Mouse (Mus musculus) heart, embryonic 16.5 days (tissue): ENCODE measurements around the gene Capn1. TPM values are rescaled to one million over a fixed set of nuclear protein-coding genes. Genes with fewer than 3 reads are reported as not detected.

Source experiments
- ATAC-seq: fragments of 200-750 bp; cut with Nextera tagmentation; replicated peaks from 2 replicates; pipeline ENCODE4 v1.8.0; 2017; ENCODE audit warnings: moderate number of reproducible peaks; ENCODE audit not compliant: insufficient read depth, low FRiP score; ENCODE audit errors: extremely low read depth
- H3K27ac ChIP-seq: fragments of 300-500 bp; sonication (generic); 2 replicates; pipeline ENCODE4 v1.5.1; 2014; ENCODE audit warnings: mild to moderate bottlenecking, low read length, control low read depth, moderate library complexity
- H3K27me3 ChIP-seq: fragments of 300-500 bp; sonication (generic); 2 replicates; pipeline ENCODE4 v1.6.1; 2014; ENCODE audit warnings: low read length, mixed read lengths; ENCODE audit not compliant: control insufficient read depth, insufficient read depth
- H3K36me3 ChIP-seq: fragments of 300-500 bp; sonication (generic); 2 replicates; pipeline ENCODE4 v1.6.1; 2014; ENCODE audit not compliant: control insufficient read depth, insufficient read depth
- H3K4me1 ChIP-seq: fragments of 300-500 bp; sonication (generic); 2 replicates; pipeline ENCODE4 v1.6.1; 2014; ENCODE audit warnings: low read length, mixed read lengths; ENCODE audit not compliant: control insufficient read depth, insufficient read depth
- H3K4me2 ChIP-seq: fragments of 300-500 bp; sonication (generic); 2 replicates; pipeline ENCODE4 v1.6.1; 2014; ENCODE audit warnings: low read depth, mild to moderate bottlenecking, control low read depth, low read length
- H3K4me3 ChIP-seq: fragments of 300-500 bp; sonication (generic); 2 replicates; pipeline ENCODE4 v1.5.1; 2014; ENCODE audit warnings: mild to moderate bottlenecking, control low read depth, low read length
- H3K9ac ChIP-seq: fragments of 300-500 bp; sonication (generic); 2 replicates; pipeline ENCODE4 v1.6.1; 2014; ENCODE audit warnings: low read length, control low read depth
- H3K9me3 ChIP-seq: fragments of 300-500 bp; sonication (generic); replicated peaks from 2 replicates; pipeline ENCODE4 v1.6.1; 2016; ENCODE audit warnings: low read length; ENCODE audit not compliant: control insufficient read depth
- WGBS: fragments of 180-500 bp; shearing (Covaris S2); extraction: QIAGEN DNeasy Blood & Tissue Kit; methylation state at CpG from one replicate; pipeline ENCODE4 v1.1.7; 2014; 5-methylcytosine and 5-hydroxymethylcytosine counted together
- polyA plus RNA-seq: library from polyadenylated mRNA; unstranded; fragments of >200 nt; fragmentation: Nextera tagmentation; extraction: Ambion mirVana; gene quantifications from 2 replicates; pipeline ENCODE4 v1.2.1, GENCODE M21; 2015

The Capn1 gene
- polyA plus RNA-seq, 1 experiment from 2014 or later = 10.0 TPM

- no peaks in the 10 kb centered on the region for H3K9me3 ChIP-seq
- peak overlapping the region; percentile 58 for H3K9ac ChIP-seq
- H3K4me2 ChIP-seq = peak overlapping the region; percentile 43
- 4% methylated on average over 13 of the region's 13 CpGs for WGBS
- H3K36me3 ChIP-seq = no peaks in the 10 kb centered on the region
- peak; percentile 54 for ATAC-seq
- no peaks in the 10 kb centered on the region for H3K27me3 ChIP-seq
- no peak overlapping the region for H3K4me3 ChIP-seq
- peak overlapping the region; percentile 33; the same call in 1 of the 2 replicates for H3K27ac ChIP-seq
- peaks cover 11% of the 10 kb centered on the region for H3K4me1 ChIP-seq
Measured at GRCm38 (mm10) chr19:5988815-5989452, 26.8 kb downstream of the Capn1 start.

- no peak overlapping the region for H3K27ac ChIP-seq
- H3K4me2 ChIP-seq = no peak overlapping the region
- no peak for ATAC-seq
Measured at GRCm38 (mm10) chr19:5988027-5988814, 27.5 kb downstream of the Capn1 start.

DNA sequence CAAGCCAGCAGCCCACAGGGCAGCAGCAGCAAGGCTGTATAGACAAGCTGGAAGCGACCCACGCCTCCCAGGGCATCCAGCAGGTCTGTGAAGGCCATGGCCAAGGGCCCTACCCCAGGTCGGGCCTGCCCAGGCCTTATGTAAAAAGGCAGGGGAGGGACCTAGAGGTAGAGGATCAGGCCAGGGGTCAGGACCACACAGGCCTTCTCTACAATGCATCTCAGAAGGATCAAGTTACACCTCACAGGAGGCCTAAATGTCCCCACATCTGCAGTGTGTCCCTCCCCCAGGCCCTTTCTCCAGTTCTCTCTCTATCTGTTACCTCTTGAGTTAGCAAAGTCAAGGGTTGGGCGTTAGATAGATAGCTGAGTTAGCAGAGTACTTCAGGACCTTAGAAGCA, 29.7 kb downstream of the Capn1 start, which contains the start of gene Slc22a20:
Gene Slc22a20 (minus strand): TSS at position 101 of the 400 bp plus-strand sequence.
- Histone ChIP-seq H3K4me1 (peaks cover 11% of the 10 kb centered on the region), H3K4me2 (no peak within 1 kb of the TSS), H3K9ac (no peak within 1 kb of the TSS), H3K27ac (no peak within 1 kb of the TSS), H3K4me3 (no peak within 1 kb of the TSS), H3K9me3 (no peaks in the 10 kb centered on the region), H3K27me3 (no peaks in the 10 kb centered on the region), H3K36me3 (no peaks in the 10 kb centered on the region)
- WGBS = 68% methylated on average over 4 of the region's 4 CpGs
- no peak for ATAC-seq

More at GRCm38 (mm10) chr19:5988027-5988814, 27.5 kb downstream of the Capn1 start:
- 49% methylated on average over 5 of the region's 5 CpGs for WGBS
- H3K4me3 ChIP-seq = no peak overlapping the region
- no peaks in the 10 kb centered on the region for H3K9me3 ChIP-seq
- peaks cover 11% of the 10 kb centered on the region for H3K4me1 ChIP-seq
- H3K9ac ChIP-seq = peak overlapping the region; percentile 9; the same call in 1 of the 2 replicates
- no peaks in the 10 kb centered on the region for H3K27me3 ChIP-seq
- H3K36me3 ChIP-seq = no peaks in the 10 kb centered on the region

DNA sequence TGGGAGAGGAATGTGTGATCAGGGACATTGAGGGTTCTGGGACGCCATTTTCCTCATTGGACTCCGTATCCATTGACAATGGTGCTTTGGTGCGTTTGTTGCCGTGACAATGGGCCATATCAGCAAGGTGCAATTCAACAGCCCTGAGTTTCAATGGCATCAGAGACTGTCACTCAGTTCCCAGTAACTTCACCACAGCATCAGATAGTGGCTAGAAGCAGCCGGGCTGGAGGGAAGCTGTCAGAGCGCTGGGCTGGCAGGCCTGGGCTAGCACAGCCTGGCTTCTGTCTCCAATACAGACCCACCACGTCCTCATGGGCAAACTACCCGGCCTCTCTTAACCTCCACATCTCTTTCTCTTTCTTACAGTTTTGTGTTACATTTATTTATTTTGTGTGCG, 35.2 kb downstream of the Capn1 start:
- no peaks in the 10 kb centered on the region for H3K27me3 ChIP-seq
- no peak for ATAC-seq
- no peaks in the 10 kb centered on the region for H3K36me3 ChIP-seq
- H3K9me3 ChIP-seq = no peaks in the 10 kb centered on the region
- H3K27ac ChIP-seq = no peak overlapping the region
- 80% methylated on average over 9 of the region's 9 CpGs for WGBS
- no peak overlapping the region for H3K9ac ChIP-seq
- H3K4me2 ChIP-seq = no peak overlapping the region
- no peak overlapping the region for H3K4me3 ChIP-seq
- no peaks in the 10 kb centered on the region for H3K4me1 ChIP-seq

GRCm38 (mm10) chr19:5977717-5978116, 38.0 kb downstream of the Capn1 start:
- H3K4me1 ChIP-seq = no peaks in the 10 kb centered on the region
- H3K27me3 ChIP-seq = no peaks in the 10 kb centered on the region
- no peak overlapping the region for H3K4me2 ChIP-seq
- no peaks in the 10 kb centered on the region for H3K36me3 ChIP-seq
- H3K4me3 ChIP-seq = no peak overlapping the region
- H3K9ac ChIP-seq = no peak overlapping the region
- no peaks in the 10 kb centered on the region for H3K9me3 ChIP-seq
- 73% methylated on average over 3 of the region's 3 CpGs for WGBS
- ATAC-seq = no peak
- no peak overlapping the region for H3K27ac ChIP-seq

DNA sequence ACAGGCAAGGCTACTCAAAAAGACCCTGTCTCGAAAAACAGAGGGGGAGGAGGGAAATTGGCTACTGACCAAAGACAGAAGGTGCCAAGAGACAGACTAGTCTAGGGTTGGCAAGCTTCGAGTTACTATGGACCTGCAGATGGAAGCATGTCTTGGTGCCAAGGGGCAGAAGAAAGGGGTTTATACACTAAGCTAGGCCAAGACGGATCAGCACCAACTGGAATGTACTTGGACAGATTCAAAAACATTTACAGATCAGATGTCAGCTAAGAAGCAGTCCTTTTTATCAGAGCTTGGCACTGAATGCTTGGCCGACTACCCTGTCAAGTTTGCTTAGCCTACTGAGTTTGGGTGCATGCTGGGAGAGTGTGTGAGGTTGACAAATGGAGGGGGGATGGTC, 40.0 kb downstream of the Capn1 start:
- Histone ChIP-seq H3K27ac (no peak overlapping the region), H3K4me1 (no peaks in the 10 kb centered on the region), H3K4me3 (no peak overlapping the region), H3K27me3 (no peaks in the 10 kb centered on the region), H3K9ac (no peak overlapping the region), H3K36me3 (no peaks in the 10 kb centered on the region), H3K9me3 (no peaks in the 10 kb centered on the region), H3K4me2 (no peak overlapping the region)
- 64% methylated on average over 4 of the region's 4 CpGs for WGBS
- ATAC-seq = no peak

- Histone ChIP-seq H3K27ac (no peak overlapping the region), H3K9me3 (no peaks in the 10 kb centered on the region), H3K36me3 (no peaks in the 10 kb centered on the region), H3K4me1 (no peaks in the 10 kb centered on the region), H3K9ac (no peak overlapping the region), H3K27me3 (no peaks in the 10 kb centered on the region), H3K4me3 (no peak overlapping the region), H3K4me2 (no peak overlapping the region)
- WGBS = 71% methylated on average over 4 of the region's 4 CpGs
- no peak for ATAC-seq
Measured at GRCm38 (mm10) chr19:5975112-5975511, 40.6 kb downstream of the Capn1 start.

- ATAC-seq = no peak
- Histone ChIP-seq H3K36me3 (no peaks in the 10 kb centered on the region), H3K9ac (no peak overlapping the region), H3K27ac (no peak overlapping the region), H3K27me3 (no peaks in the 10 kb centered on the region), H3K4me3 (no peak overlapping the region), H3K9me3 (no peaks in the 10 kb centered on the region), H3K4me1 (peaks cover 11% of the 10 kb centered on the region), H3K4me2 (no peak overlapping the region)
- 73% methylated on average over 10 of the region's 10 CpGs for WGBS
Measured at GRCm38 (mm10) chr19:5967664-5968063, 48.0 kb downstream of the Capn1 start.

GRCm38 (mm10) chr19:5966786-5967185, 48.9 kb downstream of the Capn1 start:
- Histone ChIP-seq H3K4me3 (no peak overlapping the region), H3K4me1 (peaks cover 17% of the 10 kb centered on the region), H3K36me3 (no peaks in the 10 kb centered on the region), H3K27ac (no peak overlapping the region), H3K27me3 (no peaks in the 10 kb centered on the region), H3K4me2 (no peak overlapping the region), H3K9ac (peak overlapping the region; percentile 38; the same call in 1 of the 2 replicates), H3K9me3 (no peaks in the 10 kb centered on the region)
- 32% methylated on average over 6 of the region's 6 CpGs for WGBS
- no peak for ATAC-seq
